Mouse (Mus musculus) midbrain, embryonic 14.5 days (tissue): Measurements from ENCODE around the gene Apbb2. TPM values are rescaled to one million over a fixed set of nuclear protein-coding genes. Genes with fewer than 3 reads are reported as not detected.
A peak's percentile ranks its signal among the peaks of the same experiment; 100 is the strongest.

Source experiments
- ATAC-seq: fragments of 200-750 bp; cut with Nextera tagmentation; 2 replicates; pipeline ENCODE4 v1.8.0; 2017; ENCODE audit warnings: moderate number of reproducible peaks, moderate library complexity; ENCODE audit not compliant: low FRiP score, low TSS enrichment
- DNase-seq: peaks from one replicate; pipeline ENCODE4 v3.0.0-alpha.2; 2015
- H3K27ac ChIP-seq: fragments of 300-500 bp; sonication (generic); replicated peaks from 2 replicates; pipeline ENCODE4 v1.5.1; 2014; ENCODE audit warnings: mild to moderate bottlenecking, low read depth, low read length, moderate library complexity
- H3K27me3 ChIP-seq: fragments of 300-500 bp; sonication (generic); 2 replicates; pipeline ENCODE4 v1.6.1; 2014; ENCODE audit warnings: low read length, control low read depth, mixed read lengths; ENCODE audit not compliant: control insufficient read depth, insufficient read depth
- H3K36me3 ChIP-seq: fragments of 300-500 bp; sonication (generic); 2 replicates; pipeline ENCODE4 v1.6.1; 2014; ENCODE audit warnings: low read length, control low read depth; ENCODE audit not compliant: control insufficient read depth, insufficient read depth
- H3K4me1 ChIP-seq: fragments of 300-500 bp; sonication (generic); 2 replicates; pipeline ENCODE4 v1.6.1; 2014; ENCODE audit warnings: mild to moderate bottlenecking, antibody characterized with exemption, low read length, control low read depth; ENCODE audit not compliant: control insufficient read depth, insufficient read depth
- H3K4me2 ChIP-seq: fragments of 300-500 bp; sonication (generic); 2 replicates; pipeline ENCODE4 v1.6.1; 2014; ENCODE audit warnings: mild to moderate bottlenecking, low read length, moderate library complexity
- H3K4me3 ChIP-seq: fragments of 300-500 bp; sonication (generic); replicated peaks from 2 replicates; pipeline ENCODE4 v1.5.1; 2014; ENCODE audit warnings: low read depth, low read length
- H3K9ac ChIP-seq: fragments of 300-500 bp; sonication (generic); replicated peaks from 2 replicates; pipeline ENCODE4 v1.6.1; 2014; ENCODE audit warnings: mild to moderate bottlenecking, low read length, moderate library complexity
- H3K9me3 ChIP-seq: fragments of 300-500 bp; sonication (generic); 2 replicates; pipeline ENCODE4 v1.6.1; 2016; ENCODE audit warnings: low read length, control low read depth, mixed read lengths; ENCODE audit not compliant: control insufficient read depth
- WGBS: fragments of 180-500 bp; shearing (Covaris S2); extraction: QIAGEN DNeasy Blood & Tissue Kit; methylation state at CpG from one replicate; pipeline ENCODE4 v1.1.7; 2014; 5-methylcytosine and 5-hydroxymethylcytosine counted together
- polyA plus RNA-seq: library from polyadenylated mRNA; unstranded; fragments of >200 nt; fragmentation: Nextera tagmentation; extraction: Ambion mirVana; gene quantifications from 2 replicates; pipeline ENCODE4 v1.2.1, GENCODE M21; 2014

Apbb2 gene
- polyA plus RNA-seq, 1 experiment from 2014 or later, result 116 TPM

DNA sequence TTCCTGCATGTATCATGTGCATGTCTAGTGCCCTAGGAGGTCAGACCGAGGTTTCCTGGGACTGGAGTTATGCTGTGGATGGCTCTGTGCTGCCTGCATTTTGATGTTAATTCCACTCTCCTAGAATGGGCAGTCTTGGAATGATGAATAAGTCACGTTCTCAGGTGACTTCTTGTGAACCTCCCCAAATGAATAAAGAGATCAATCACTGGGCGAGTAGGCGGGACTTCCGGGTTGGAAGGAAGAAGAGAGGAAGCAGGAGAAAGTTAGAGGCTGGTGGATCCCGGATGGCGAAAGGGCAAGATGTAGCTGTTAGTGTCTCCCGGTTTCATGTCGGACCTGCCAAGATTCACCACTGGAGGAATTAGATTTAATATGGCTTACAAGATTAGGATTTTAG is 276.3 kb downstream of the Apbb2 start:
- Histone ChIP-seq H3K27me3 (no peaks in the 10 kb centered on the region), H3K9me3 (no peaks in the 10 kb centered on the region), H3K36me3 (no peaks in the 10 kb centered on the region), H3K9ac (no peak overlapping the region), H3K4me2 (no peak overlapping the region), H3K4me1 (peaks cover 38% of the 10 kb centered on the region), H3K4me3 (no peak overlapping the region), H3K27ac (no peak overlapping the region)
- WGBS, result 68% methylated on average over 9 of the region's 9 CpGs
- DNase-seq (no peak), ATAC-seq (no peak)

DNA sequence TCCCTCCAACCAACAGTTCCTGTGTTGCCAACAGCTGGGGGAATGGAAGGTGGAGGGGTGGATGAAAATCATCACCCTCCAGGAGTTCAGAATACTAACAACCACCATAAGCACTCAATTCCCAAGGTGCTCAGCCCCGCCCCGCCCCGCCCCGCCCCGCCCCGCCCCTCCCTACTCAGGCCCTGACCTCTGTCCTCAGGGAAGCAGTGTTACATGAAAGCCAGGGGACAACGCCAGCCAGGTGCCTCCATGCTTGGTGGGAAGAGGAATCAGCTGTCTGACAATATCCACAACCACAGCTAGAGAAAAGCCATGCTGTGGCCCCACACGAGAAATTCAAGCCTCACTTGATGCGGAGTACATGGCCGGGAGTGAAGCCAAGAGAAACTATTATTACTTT is 276.7 kb downstream of the Apbb2 start:
- Histone ChIP-seq H3K27me3 (no peaks in the 10 kb centered on the region), H3K4me2 (no peak overlapping the region), H3K27ac (no peak overlapping the region), H3K9ac (no peak overlapping the region), H3K9me3 (no peaks in the 10 kb centered on the region), H3K4me1 (peaks cover 42% of the 10 kb centered on the region), H3K36me3 (no peaks in the 10 kb centered on the region), H3K4me3 (no peak overlapping the region)
- DNase-seq, result no peak
- 46% methylated on average over 10 of the region's 10 CpGs for WGBS
- ATAC-seq, result no peak

DNA sequence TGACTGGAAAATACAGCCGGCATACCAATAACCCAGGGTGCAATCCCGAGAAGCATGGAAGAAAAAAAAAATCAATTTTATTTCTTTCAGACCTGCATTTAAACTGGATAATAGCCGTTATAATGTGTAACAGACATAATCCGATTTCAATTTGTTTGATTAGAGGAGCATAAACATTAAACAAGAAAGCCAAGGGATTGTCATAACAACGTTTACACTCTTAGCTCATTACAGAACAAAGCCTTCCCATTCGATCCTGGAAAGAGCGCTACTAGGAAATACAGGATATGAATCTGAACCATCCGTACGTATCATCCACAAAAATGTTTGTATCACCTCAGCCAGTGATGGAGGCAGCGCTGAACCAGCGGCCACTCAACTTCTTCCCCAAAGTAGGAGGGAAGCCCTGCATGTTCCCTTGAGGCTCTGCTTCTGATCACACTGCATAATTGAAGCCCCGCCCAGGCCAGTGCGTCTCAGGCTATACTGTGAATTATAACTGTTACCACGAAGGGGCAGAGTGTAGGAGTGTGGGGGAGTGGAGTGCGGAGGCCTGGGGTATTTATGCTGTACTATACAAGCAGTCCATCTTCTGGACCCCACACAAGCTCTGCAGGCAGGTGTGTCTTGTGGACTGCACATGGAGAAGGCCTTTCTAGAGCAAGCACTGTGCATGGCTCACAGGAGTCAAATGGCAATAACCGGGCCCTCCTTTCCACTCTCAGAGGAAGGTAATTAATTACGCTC is 278.1 kb downstream of the Apbb2 start:
- H3K4me2 ChIP-seq, result no peak overlapping the region
- H3K4me3 ChIP-seq, result no peak overlapping the region
- 0 out of 2 replicates have a peak, but pooled peaks have one; percentile 18 for ATAC-seq
- peak overlapping the region; percentile 23; the same call in 1 of the 2 replicates for H3K9ac ChIP-seq
- peak; percentile 62 for DNase-seq
- no peaks in the 10 kb centered on the region for H3K27me3 ChIP-seq
- H3K27ac ChIP-seq, result peak overlapping the region; percentile 74
- no peaks in the 10 kb centered on the region for H3K9me3 ChIP-seq
- peaks cover 46% of the 10 kb centered on the region for H3K4me1 ChIP-seq
- WGBS, result 56% methylated on average over 17 of the region's 17 CpGs
- no peaks in the 10 kb centered on the region for H3K36me3 ChIP-seq

DNA sequence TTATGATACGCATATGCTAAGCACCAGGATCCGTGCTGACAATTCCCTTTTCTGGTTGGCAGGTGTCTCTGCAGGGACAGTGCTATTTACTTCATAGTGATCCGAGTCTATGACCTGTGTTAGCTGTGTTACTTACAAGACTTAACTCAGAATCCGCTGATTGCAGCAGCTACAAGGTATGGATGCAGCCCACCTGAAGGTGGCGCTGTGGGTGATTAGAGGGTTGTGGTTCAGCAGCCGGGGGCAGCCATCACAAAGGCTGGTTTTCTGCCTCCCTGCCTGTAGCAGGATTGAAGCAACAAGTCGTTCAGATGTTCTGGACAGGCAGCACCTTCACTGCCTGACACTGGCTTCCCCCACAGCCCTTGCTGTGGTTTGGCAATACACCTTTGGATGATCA is 280.0 kb downstream of the Apbb2 start:
- 34% methylated on average over 7 of the region's 7 CpGs for WGBS
- no peak for ATAC-seq
- no peaks in the 10 kb centered on the region for H3K27me3 ChIP-seq
- H3K27ac ChIP-seq, result no peak overlapping the region
- H3K9ac ChIP-seq, result no peak overlapping the region
- H3K4me1 ChIP-seq, result peaks cover 46% of the 10 kb centered on the region
- peak; percentile 68 for DNase-seq
- H3K4me2 ChIP-seq, result peak overlapping the region; percentile 93
- H3K4me3 ChIP-seq, result no peak overlapping the region
- H3K9me3 ChIP-seq, result no peaks in the 10 kb centered on the region
- no peaks in the 10 kb centered on the region for H3K36me3 ChIP-seq

- peaks cover 46% of the 10 kb centered on the region for H3K4me1 ChIP-seq
- no peaks in the 10 kb centered on the region for H3K9me3 ChIP-seq
- H3K4me2 ChIP-seq, result peak overlapping the region; percentile 93
- peak overlapping the region; percentile 84 for H3K27ac ChIP-seq
- WGBS, result 18% methylated on average over 6 of the region's 6 CpGs
- H3K4me3 ChIP-seq, result peak overlapping the region; percentile 57
- no peaks in the 10 kb centered on the region for H3K36me3 ChIP-seq
- H3K9ac ChIP-seq, result peak overlapping the region; percentile 71
- ATAC-seq, result peak; percentile 55
- no peaks in the 10 kb centered on the region for H3K27me3 ChIP-seq
- peak; percentile 78 for DNase-seq
Measured at GRCm38 (mm10) chr5:66337969-66338345, 280.6 kb downstream of the Apbb2 start.

GRCm38 (mm10) chr5:66337025-66337968 is 281.3 kb downstream of the Apbb2 start:
- 3% methylated on average over 38 of the region's 38 CpGs for WGBS
- H3K36me3 ChIP-seq, result no peaks in the 10 kb centered on the region
- H3K4me2 ChIP-seq, result peak overlapping the region; percentile 93
- H3K9ac ChIP-seq, result peak overlapping the region; percentile 71
- peaks cover 46% of the 10 kb centered on the region for H3K4me1 ChIP-seq
- H3K27me3 ChIP-seq, result no peaks in the 10 kb centered on the region
- ATAC-seq (peak; percentile 82), DNase-seq (peak; percentile 81)
- H3K9me3 ChIP-seq, result no peaks in the 10 kb centered on the region
- peak overlapping the region; percentile 84 for H3K27ac ChIP-seq
- H3K4me3 ChIP-seq, result peak overlapping the region; percentile 57

GRCm38 (mm10) chr5:66330806-66331205 is 287.8 kb downstream of the Apbb2 start:
- Histone ChIP-seq H3K27ac (no peak overlapping the region), H3K4me2 (no peak overlapping the region), H3K27me3 (no peaks in the 10 kb centered on the region), H3K36me3 (0 out of 2 replicates have a peak, but pooled peaks cover 4% of the 10 kb centered on the region), H3K4me1 (peaks cover 19% of the 10 kb centered on the region), H3K4me3 (no peak overlapping the region), H3K9ac (no peak overlapping the region), H3K9me3 (no peaks in the 10 kb centered on the region)
- DNase-seq (no peak), ATAC-seq (no peak)
- 94% methylated on average over 6 of the region's 6 CpGs for WGBS

GRCm38 (mm10) chr5:66328766-66329165 is 289.8 kb downstream of the Apbb2 start:
- H3K9ac ChIP-seq, result 0 out of 2 replicates have a peak overlapping the region, but pooled peaks have one; percentile 32
- peak overlapping the region; percentile 83 for H3K27ac ChIP-seq
- H3K4me1 ChIP-seq, result peaks cover 24% of the 10 kb centered on the region
- ATAC-seq (no peak), DNase-seq (no peak)
- 0 out of 2 replicates have a peak, but pooled peaks cover 4% of the 10 kb centered on the region for H3K36me3 ChIP-seq
- H3K4me2 ChIP-seq, result peak overlapping the region; percentile 52
- 49% methylated on average over 7 of the region's 7 CpGs for WGBS
- H3K9me3 ChIP-seq, result no peaks in the 10 kb centered on the region
- H3K4me3 ChIP-seq, result 0 out of 2 replicates have a peak overlapping the region, but pooled peaks have one; percentile 7
- H3K27me3 ChIP-seq, result no peaks in the 10 kb centered on the region
